Comparison of ENCODE assay signal across 25 mouse cellular contexts in the genomic region with DNA sequence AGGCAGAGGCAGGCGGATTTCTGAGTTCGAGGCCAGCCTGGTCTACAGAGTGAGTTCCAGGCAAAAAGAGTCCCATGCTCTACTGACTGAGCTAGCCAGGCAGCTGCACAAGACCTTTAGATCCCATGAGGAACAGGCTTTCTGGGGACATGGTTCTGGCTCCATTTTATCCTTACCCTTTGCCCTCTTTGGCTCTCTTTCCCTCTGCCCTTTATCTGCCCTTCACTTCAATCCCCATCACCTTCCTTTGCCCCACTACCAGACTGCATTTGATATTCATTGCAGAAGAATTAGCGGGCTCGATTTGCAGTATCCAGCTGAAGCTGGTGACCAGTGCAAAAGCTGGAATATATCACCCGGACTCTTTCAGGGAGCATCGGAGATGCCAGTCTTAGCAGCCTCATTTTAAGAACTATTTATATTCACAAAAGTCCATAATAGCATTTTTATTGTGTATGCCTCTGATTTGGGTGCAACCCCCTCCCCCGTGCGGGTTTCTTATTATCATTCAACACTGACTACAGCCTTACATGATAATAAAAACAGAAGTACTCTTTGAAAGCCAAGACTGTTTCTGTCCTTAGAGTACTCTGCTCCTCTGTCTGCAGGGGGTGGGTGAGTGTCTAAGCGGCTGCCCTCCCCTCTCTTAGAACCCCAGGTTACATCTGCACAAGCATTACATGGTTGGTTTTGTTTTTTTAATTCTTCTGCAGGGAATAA. TPM values are rescaled to one million over a fixed set of nuclear protein-coding genes. Genes with fewer than 3 reads are reported as not detected.
A peak's percentile ranks its signal among the peaks of the same experiment; 100 is the strongest.
DNase-seq lines count a peak whose midpoint lies in the region; ATAC-seq and TF ChIP-seq lines count a peak whose summit lies in the region.
"Had no signal": no experiment of that assay in that cellular context is flagged by ENCODE, and none has a peak within 500 bp of the region (broad histone marks: within the 10 kb centered on the region; RNA-seq: fewer than 3 reads in every experiment).

No protein-coding gene starts in this region.

- no peaks in the 10 kb centered on the region for H3K27me3 ChIP-seq in liver, adult 2 months (ENCODE audit: control insufficient read depth, insufficient read depth, low read length)
- no peaks in the 10 kb centered on the region for H3K27me3 ChIP-seq in liver, postnatal 0 days (ENCODE audit: insufficient read depth, low read length)
- peaks cover 0 to 2% of the 10 kb centered on the region in 2 experiments; a peak in 1 of 4 replicates for H3K27me3 ChIP-seq in MEL (ENCODE audit: control insufficient read depth in 1 of 2, insufficient read depth in 2 of 2, low read length in 2 of 2)
- H3K27me3 ChIP-seq in kidney, embryonic 16.5 days (ENCODE audit: insufficient read depth, low read length) = no peaks in the 10 kb centered on the region
- H3K27me3 ChIP-seq in kidney, embryonic 14.5 days (ENCODE audit: control insufficient read depth, insufficient read depth, low read length) = no peaks in the 10 kb centered on the region
- H3K27me3 ChIP-seq: embryonic facial prominence, embryonic 13.5 days; embryonic facial prominence, embryonic 15.5 days; forebrain, embryonic 12.5 days had no signal

- H3K4me3 ChIP-seq in liver, adult 2 months (ENCODE audit: insufficient read depth, low read depth, low read length) = no peak overlapping the region
- H3K4me3 ChIP-seq in liver, postnatal 0 days (ENCODE audit: low read depth, low read length) = no peak overlapping the region
- H3K4me3 ChIP-seq in MEL (ENCODE audit: control insufficient read depth in 1 of 2, insufficient read depth in 1 of 2, low read depth in 2 of 2, low read length in 2 of 2) = no peak overlapping the region
- no peak overlapping the region for H3K4me3 ChIP-seq in kidney, embryonic 16.5 days (ENCODE audit: low read length)
- H3K4me3 ChIP-seq in kidney, embryonic 14.5 days (ENCODE audit: low read length) = no peak overlapping the region
- H3K4me3 ChIP-seq: embryonic facial prominence, embryonic 13.5 days; embryonic facial prominence, embryonic 15.5 days; erythroblast, embryonic 14.5 days; forebrain, embryonic 10.5 days; forebrain, embryonic 12.5 days had no signal

- TF ChIP-seq CTCF in liver, adult 2 months (IDR thresholded peaks at IDR 0.05; ENCODE audit: low read depth, low read length) = no peak
- TF ChIP-seq CTCF in liver, postnatal 0 days (IDR thresholded peaks at IDR 0.05; ENCODE audit: low read depth) = no peak
- no peak for TF ChIP-seq CTCF in MEL (IDR thresholded peaks at IDR 0.05 in 2 of 3, conservative IDR thresholded peaks at IDR 0.05 in 1 of 3; ENCODE audit: control insufficient read depth in 1 of 3, insufficient read depth in 1 of 3, low read depth in 2 of 3, low read length in 3 of 3, poor library complexity in 1 of 3, severe bottlenecking in 1 of 3)

- no peaks in the 10 kb centered on the region for H3K9me3 ChIP-seq in liver, postnatal 0 days (ENCODE audit: low read length)
- no peaks in the 10 kb centered on the region for H3K9me3 ChIP-seq in MEL (replicated peaks; ENCODE audit: insufficient read depth, low read length)
- no peaks in the 10 kb centered on the region for H3K9me3 ChIP-seq in kidney, embryonic 16.5 days (ENCODE audit: low read length)
- no peaks in the 10 kb centered on the region for H3K9me3 ChIP-seq in kidney, embryonic 14.5 days (ENCODE audit: control insufficient read depth, low read length)
- H3K9me3 ChIP-seq: embryonic facial prominence, embryonic 13.5 days; embryonic facial prominence, embryonic 15.5 days; forebrain, embryonic 10.5 days; forebrain, embryonic 12.5 days; G1E had no signal

- H3K79me2 ChIP-seq in liver, adult 2 months (ENCODE audit: control insufficient read depth, insufficient read depth, low read length) = no peaks in the 10 kb centered on the region
- H3K79me2 ChIP-seq in MEL (ENCODE audit: control insufficient read depth, insufficient read depth, low read length, poor library complexity) = no peaks in the 10 kb centered on the region

- H3K27ac ChIP-seq in liver, adult 2 months (replicated peaks; ENCODE audit: insufficient read depth, low read depth, low read length) = no peak overlapping the region
- H3K27ac ChIP-seq in liver, postnatal 0 days (ENCODE audit: low read depth) = no peak overlapping the region
- no peak overlapping the region for H3K27ac ChIP-seq in MEL (ENCODE audit: control insufficient read depth, low read depth, low read length)
- no peak overlapping the region for H3K27ac ChIP-seq in kidney, embryonic 16.5 days (ENCODE audit: low read length)
- no peak overlapping the region for H3K27ac ChIP-seq in kidney, embryonic 14.5 days (ENCODE audit: low read depth, low read length)
- H3K27ac ChIP-seq: embryonic facial prominence, embryonic 13.5 days; embryonic facial prominence, embryonic 15.5 days; forebrain, embryonic 10.5 days; forebrain, embryonic 12.5 days had no signal

- no peak overlapping the region for H3K4me2 ChIP-seq in liver, postnatal 0 days (ENCODE audit: low read depth, low read length)
- H3K4me2 ChIP-seq in kidney, embryonic 16.5 days (replicated peaks; ENCODE audit: low read depth, low read length) = no peak overlapping the region
- H3K4me2 ChIP-seq in kidney, embryonic 14.5 days (replicated peaks; ENCODE audit: low read depth, low read length) = no peak overlapping the region
- H3K4me2 ChIP-seq: embryonic facial prominence, embryonic 13.5 days; embryonic facial prominence, embryonic 15.5 days; forebrain, embryonic 12.5 days had no signal

- TF ChIP-seq POLR2A in liver, adult 2 months (IDR thresholded peaks at IDR 0.05; ENCODE audit: extremely low read depth, insufficient read depth, low read length) = no peak
- no peak for TF ChIP-seq POLR2A in MEL (IDR thresholded peaks at IDR 0.05; ENCODE audit: control insufficient read depth in 1 of 2, insufficient read depth in 1 of 2, low read depth in 1 of 2, low read length in 2 of 2, poor library complexity in 1 of 2)

- H3K36me3 ChIP-seq in liver, adult 2 months (ENCODE audit: control insufficient read depth, insufficient read depth, low read length) = no peaks in the 10 kb centered on the region
- H3K36me3 ChIP-seq in liver, postnatal 0 days (replicated peaks; ENCODE audit: insufficient read depth, low read length) = no peaks in the 10 kb centered on the region
- no peaks in the 10 kb centered on the region; a peak in 1 of 4 replicates for H3K36me3 ChIP-seq in MEL (ENCODE audit: control insufficient read depth in 1 of 2, insufficient read depth in 2 of 2, low read length in 2 of 2)
- no peaks in the 10 kb centered on the region for H3K36me3 ChIP-seq in kidney, embryonic 16.5 days (ENCODE audit: insufficient read depth, low read length)
- no peaks in the 10 kb centered on the region for H3K36me3 ChIP-seq in kidney, embryonic 14.5 days (ENCODE audit: control insufficient read depth, insufficient read depth, low read length)
- H3K36me3 ChIP-seq: embryonic facial prominence, embryonic 13.5 days; embryonic facial prominence, embryonic 15.5 days; forebrain, embryonic 10.5 days; forebrain, embryonic 12.5 days; G1E had no signal

- H3K4me1 ChIP-seq in liver, adult 2 months (ENCODE audit: control insufficient read depth, insufficient read depth, low read length) = no peaks in the 10 kb centered on the region
- no peaks in the 10 kb centered on the region for H3K4me1 ChIP-seq in liver, postnatal 0 days (ENCODE audit: insufficient read depth)
- peaks cover 0 to 3% of the 10 kb centered on the region in 2 experiments; a peak in 1 of 4 replicates for H3K4me1 ChIP-seq in MEL (ENCODE audit: control insufficient read depth in 1 of 2, insufficient read depth in 2 of 2, low read length in 2 of 2)
- no peaks in the 10 kb centered on the region; the same call in 1 of the 2 replicates for H3K4me1 ChIP-seq in kidney, embryonic 16.5 days (ENCODE audit: insufficient read depth, low read length)
- H3K4me1 ChIP-seq in kidney, embryonic 14.5 days (ENCODE audit: control insufficient read depth, insufficient read depth, low read length) = no peaks in the 10 kb centered on the region
- H3K4me1 ChIP-seq: embryonic facial prominence, embryonic 13.5 days; embryonic facial prominence, embryonic 15.5 days had no signal

- no peak overlapping the region for H3K9ac ChIP-seq in liver, adult 2 months (ENCODE audit: low read depth, low read length)
- H3K9ac ChIP-seq in liver, postnatal 0 days (replicated peaks) = no peak overlapping the region
- no peak overlapping the region for H3K9ac ChIP-seq in MEL (ENCODE audit: control insufficient read depth, low read depth, low read length, poor library complexity, severe bottlenecking)
- no peak overlapping the region for H3K9ac ChIP-seq in kidney, embryonic 16.5 days (replicated peaks; ENCODE audit: low read length)
- H3K9ac ChIP-seq in kidney, embryonic 14.5 days (ENCODE audit: low read depth, low read length) = no peak overlapping the region
- H3K9ac ChIP-seq: embryonic facial prominence, embryonic 13.5 days; embryonic facial prominence, embryonic 15.5 days; forebrain, embryonic 12.5 days had no signal

- 87% methylated on average over 9 of the region's 9 CpGs for WGBS in liver, adult 2 months
- 77% methylated on average over 9 of the region's 9 CpGs for WGBS in liver, postnatal 0 days (ENCODE audit: insufficient replicate concordance)
- WGBS in kidney, embryonic 16.5 days = 85% methylated on average over 9 of the region's 9 CpGs
- WGBS in kidney, embryonic 14.5 days = 87% methylated on average over 9 of the region's 9 CpGs

- ATAC-seq in liver, postnatal 0 days = no peak
- ATAC-seq in kidney, embryonic 16.5 days (ENCODE audit: low FRiP score, low TSS enrichment) = no peak
- no peak for ATAC-seq in kidney, embryonic 14.5 days (ENCODE audit: low FRiP score, low TSS enrichment)
- ATAC-seq: forebrain, embryonic 14.5 days; forebrain, embryonic 16.5 days had no signal

- no peak for TF ChIP-seq EP300 in liver, postnatal 0 days (IDR thresholded peaks at IDR 0.05; ENCODE audit: low read depth)
- peak; percentile 26 to 28; a peak in 2 of 4 replicates for TF ChIP-seq EP300 in MEL (IDR thresholded peaks at IDR 0.05; ENCODE audit: low read depth in 1 of 2, low read length in 2 of 2)

- no peak for TF ChIP-seq RAD21 in MEL (IDR thresholded peaks at IDR 0.05; ENCODE audit: low read depth, low read length)

- peak; percentile 55 for DNase-seq in liver, adult 2 months (ENCODE audit: extremely low read depth, low read depth, low spot score)
- DNase-seq in liver, postnatal 0 days = no peak
- peak; percentile 65 for DNase-seq in ES-CJ7 (ENCODE audit: low read depth, low spot score)
- peak; percentile 24 for DNase-seq in MEL (ENCODE audit: low read depth, low spot score)
- DNase-seq in ZHBTc4 (ENCODE audit: low read depth, low spot score) = peak; percentile 73
- DNase-seq: adrenal gland, adult 2 months; adrenal gland, postnatal 10 days; adrenal gland, postnatal 25 days; cerebellum, adult 11 months; cerebellum, adult 18-20 months; cerebellum, adult 8-10 months; cerebellum, adult 9-11 months; cerebellum, postnatal 14 days; cerebellum, postnatal 36 days; embryo, embryonic 11 days had no signal

RNA-seq across cellular contexts. Expression of gene Dis3l, which starts 20.3 kb away (rescaled TPM):
- total RNA-seq in liver, adult 2 months (2014; rRNA removed) = 10.8 and 11.7 TPM in 2 replicates
- polyA plus RNA-seq in liver, adult 2 months (2012; rRNA removed) = 7.7 and 8.4 TPM in 2 replicates
- polyA plus RNA-seq in liver, postnatal 0 days (2015; fragmentation: Nextera tagmentation; extraction: Ambion mirVana) = 3.7 and 5.1 TPM in 2 replicates
- total RNA-seq in MEL (2012; rRNA removed) = 13.1 and 13.4 TPM in 2 replicates
- polyA plus RNA-seq in MEL (2012; ENCODE audit: insufficient read depth in 1 of 2, insufficient read length in 2 of 2, low read depth in 1 of 2, low replicate concordance in 2 of 2, missing spikeins in 1 of 2) = 10 to 100 TPM in 1 of 2 experiments, not detected in 1; 14.0 TPM
- 23.9 and 25.9 TPM in 2 replicates for polyA plus RNA-seq in kidney, embryonic 16.5 days (2015; fragmentation: Nextera tagmentation; extraction: Ambion mirVana)
- 11.9 and 24.6 TPM in 2 replicates for polyA plus RNA-seq in kidney, embryonic 14.5 days (2014; fragmentation: Nextera tagmentation; extraction: Ambion mirVana)

RNA-seq across cellular contexts. Expression of gene Megf11, which starts 24.0 kb away (rescaled TPM):
- total RNA-seq in liver, adult 2 months (2014; rRNA removed) = 0.07 and 0.09 TPM in 2 replicates
- polyA plus RNA-seq in liver, adult 2 months (2012; rRNA removed) = 0.02 and 0.13 TPM in 2 replicates
- polyA plus RNA-seq in liver, postnatal 0 days (2015; fragmentation: Nextera tagmentation; extraction: Ambion mirVana) = 0.11 and 0.15 TPM in 2 replicates
- total RNA-seq in MEL (2012; rRNA removed) = 0.03 and 0.08 TPM in 2 replicates
- under 1 TPM in 1 of 2 experiments, not detected in 1; 0.93 TPM for polyA plus RNA-seq in MEL (2012; ENCODE audit: insufficient read depth in 1 of 2, insufficient read length in 2 of 2, low read depth in 1 of 2, low replicate concordance in 2 of 2, missing spikeins in 1 of 2)
- 4.7 and 4.9 TPM in 2 replicates for polyA plus RNA-seq in kidney, embryonic 16.5 days (2015; fragmentation: Nextera tagmentation; extraction: Ambion mirVana)
- polyA plus RNA-seq in kidney, embryonic 14.5 days (2014; fragmentation: Nextera tagmentation; extraction: Ambion mirVana) = 3.3 and 3.7 TPM in 2 replicates
- polyA plus RNA-seq: erythroblast, embryonic 14.5 days had no signal
